Mouse (Mus musculus): Measurements from ENCODE around the gene Macf1.
"Not testable (repeated sequence)": the region's sequence is repeated elsewhere in the genome, so short reads cannot be mapped to it uniquely, and the experiment has no call there.

- not testable (repeated sequence) for TF ChIP-seq POLR2A (IDR thresholded peaks at IDR 0.05; ENCODE audit: low read depth, low read length); CTCF (IDR thresholded peaks at IDR 0.05; ENCODE audit: extremely low read depth, insufficient read depth, insufficient read length, insufficient replicate concordance)
Measured at GRCm38 (mm10) chr4:123520123-123520522, 164.0 kb downstream of the Macf1 start.
